Mouse (Mus musculus) urinary bladder, postnatal 10 days (tissue): ENCODE results near the gene Fam53b.

Source experiments
- DNase-seq: peaks from one replicate; pipeline ENCODE4 v3.0.0; 2022; ENCODE audit warnings: low spot score

The Fam53b gene

DNA sequence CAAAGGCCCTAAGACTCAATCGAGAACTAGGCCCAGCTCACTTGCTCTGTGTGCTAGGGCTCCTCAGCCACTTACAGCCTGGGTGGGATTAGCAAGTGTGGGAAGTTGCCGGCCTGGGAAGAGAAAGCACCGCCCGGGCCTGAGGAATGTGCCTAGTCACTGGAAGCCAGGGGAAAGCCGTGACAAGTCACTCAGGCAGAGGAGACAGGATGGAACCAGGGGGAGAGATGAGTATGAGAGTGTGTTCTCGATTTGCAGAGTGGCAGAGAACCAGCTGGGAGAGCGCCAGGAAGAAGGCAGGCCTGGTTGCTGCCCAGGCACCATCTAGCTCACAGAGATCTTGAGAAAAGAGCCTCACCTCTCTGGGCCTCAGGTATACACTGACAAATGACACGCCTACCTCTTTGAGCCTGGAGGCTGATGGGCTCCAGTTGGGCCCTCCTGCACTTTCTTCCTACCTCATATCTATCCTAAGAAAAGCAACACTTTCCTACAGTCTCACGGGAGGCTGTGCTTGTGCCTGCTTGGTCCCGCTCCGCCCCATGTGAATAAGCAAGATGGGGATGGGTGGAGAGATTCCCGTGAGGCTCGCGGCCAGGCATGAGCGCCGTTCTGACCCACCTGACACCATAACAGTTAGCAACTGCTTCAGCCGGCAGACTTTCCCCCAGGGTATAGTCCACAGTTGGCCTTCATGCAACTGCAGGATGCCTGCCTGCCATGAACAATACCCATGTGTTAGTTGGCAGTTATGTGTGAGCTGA, 77.4 kb downstream of the Fam53b start:
- no peak for DNase-seq

DNA sequence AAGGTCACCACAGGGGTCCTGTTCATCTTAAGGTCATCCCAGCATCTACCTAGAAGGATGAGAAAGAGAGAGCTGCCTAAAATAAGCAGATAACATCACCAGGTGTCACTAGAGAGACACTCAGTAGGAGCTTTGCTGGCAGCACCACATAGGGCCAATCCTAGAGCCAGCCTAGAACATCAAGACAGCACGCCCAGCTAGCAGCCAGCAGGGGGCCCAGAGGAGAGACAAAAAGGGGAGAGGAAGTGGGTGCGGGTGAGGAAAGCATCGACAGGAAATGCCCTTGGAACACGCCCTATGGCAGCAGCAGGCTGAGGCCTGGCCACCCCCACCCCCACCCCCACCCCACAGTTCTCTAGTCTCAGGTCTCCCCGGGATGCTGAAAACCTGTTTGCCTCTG, 78.5 kb downstream of the Fam53b start:
- DNase-seq: no peak

DNA sequence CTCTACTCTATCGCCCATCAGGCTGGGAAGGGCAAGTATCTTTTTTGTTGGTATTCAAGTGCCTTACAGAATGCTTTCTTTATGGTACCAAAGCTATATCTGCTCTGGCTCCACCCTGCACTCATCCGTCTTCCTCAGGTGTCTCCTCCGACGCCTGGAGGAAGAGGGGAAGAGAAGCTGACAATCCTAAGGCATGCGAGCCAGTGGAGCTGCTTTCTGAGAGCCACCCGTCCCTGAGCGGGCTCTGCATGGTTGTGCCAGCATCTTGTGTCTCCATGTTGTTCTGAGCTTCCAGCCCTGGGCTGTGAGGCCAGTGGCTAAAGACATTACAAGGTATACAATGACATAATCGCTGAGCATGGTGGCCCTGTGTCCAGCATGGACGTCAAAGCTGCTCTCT, 79.5 kb downstream of the Fam53b start:
- DNase-seq: no peak

DNA sequence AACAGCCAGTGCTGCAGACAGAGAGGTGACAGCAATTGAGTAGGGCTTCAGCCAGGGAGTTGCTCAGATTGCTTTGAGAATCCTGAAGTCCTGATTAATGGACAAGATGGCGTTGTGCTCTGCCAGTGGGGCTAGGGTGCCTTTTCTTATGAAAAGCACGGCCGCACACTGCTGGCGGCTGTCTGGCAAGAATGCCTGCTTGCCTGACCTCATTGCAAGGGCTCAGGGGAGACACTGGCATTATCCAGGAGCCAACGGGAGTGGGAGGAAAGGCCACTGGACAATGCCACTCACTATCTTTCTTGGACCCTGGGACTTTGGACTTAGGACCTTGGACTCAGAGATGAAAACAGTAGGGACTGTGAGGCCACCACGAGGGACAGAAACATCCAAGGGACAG, 80.2 kb downstream of the Fam53b start:
- no peak for DNase-seq

DNA sequence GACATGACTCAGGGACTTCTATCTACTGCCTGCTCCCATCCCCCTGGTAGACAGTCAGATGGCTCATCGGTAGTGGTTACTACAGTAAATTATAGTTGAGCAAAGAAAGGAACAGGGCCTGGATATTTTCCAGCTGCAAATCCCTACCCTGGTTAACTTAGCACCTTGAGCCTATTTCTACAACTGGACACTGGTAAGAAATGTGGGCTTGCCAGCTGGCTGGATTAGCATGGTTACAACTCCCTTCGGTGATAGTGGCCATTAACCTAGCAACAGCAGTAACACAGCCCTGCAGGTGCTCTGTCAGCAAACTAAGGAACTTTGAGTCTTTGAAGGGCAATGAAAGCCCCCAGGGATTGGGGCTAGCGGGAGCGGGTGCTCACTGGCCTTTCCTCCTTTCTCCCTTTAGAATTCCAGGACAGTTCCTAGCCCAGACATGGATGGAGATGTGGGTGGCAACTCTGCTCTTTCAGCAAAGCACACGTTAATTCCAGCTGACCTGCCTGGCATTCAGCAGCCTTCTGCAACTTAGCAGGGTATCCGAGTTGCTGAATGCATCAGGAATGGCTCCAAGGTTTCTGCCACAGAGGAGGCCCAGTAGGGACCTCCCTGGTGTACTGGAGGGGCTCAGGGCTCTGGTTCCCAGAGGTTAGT, 81.4 kb downstream of the Fam53b start:
- no peak for DNase-seq

DNA sequence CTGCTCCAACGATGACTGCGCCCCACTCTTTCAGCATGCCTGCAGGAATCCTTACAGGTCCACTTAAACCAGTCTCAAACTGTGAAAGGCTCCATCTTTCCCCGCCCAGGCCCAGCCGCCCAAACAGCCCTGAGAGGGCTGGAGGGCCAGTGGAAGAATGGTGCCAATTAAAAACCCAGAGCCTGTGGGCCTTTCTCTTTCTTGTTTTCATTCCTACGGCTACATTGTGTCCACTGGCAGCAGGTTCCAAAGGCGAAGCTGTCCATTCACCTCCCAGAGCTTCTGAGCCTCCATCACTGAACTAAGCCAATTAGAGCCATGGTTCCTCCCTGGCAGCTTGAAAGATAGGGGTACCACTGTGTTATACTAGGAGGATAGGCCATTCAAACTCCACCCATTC, 82.1 kb downstream of the Fam53b start:
- no peak for DNase-seq

DNA sequence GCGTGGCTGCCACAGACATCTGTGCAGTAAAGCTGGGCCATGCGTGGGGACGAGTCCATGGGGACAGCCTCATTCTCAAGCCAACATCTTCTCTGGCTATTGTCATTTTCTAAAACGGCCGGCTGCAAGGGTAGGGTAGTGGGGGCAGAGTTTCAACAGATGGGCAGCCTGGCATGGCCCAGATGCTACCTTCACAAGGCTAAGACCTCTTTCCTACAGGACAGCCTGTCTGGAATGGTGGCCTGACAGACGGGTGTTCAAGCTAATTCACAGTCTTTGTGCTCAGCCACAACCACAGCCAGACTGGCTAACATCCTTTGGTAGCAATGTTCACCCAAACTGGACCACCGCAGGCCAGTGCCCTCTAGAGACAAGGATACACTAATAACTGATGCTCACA, 83.2 kb downstream of the Fam53b start:
- DNase-seq: no peak

DNA sequence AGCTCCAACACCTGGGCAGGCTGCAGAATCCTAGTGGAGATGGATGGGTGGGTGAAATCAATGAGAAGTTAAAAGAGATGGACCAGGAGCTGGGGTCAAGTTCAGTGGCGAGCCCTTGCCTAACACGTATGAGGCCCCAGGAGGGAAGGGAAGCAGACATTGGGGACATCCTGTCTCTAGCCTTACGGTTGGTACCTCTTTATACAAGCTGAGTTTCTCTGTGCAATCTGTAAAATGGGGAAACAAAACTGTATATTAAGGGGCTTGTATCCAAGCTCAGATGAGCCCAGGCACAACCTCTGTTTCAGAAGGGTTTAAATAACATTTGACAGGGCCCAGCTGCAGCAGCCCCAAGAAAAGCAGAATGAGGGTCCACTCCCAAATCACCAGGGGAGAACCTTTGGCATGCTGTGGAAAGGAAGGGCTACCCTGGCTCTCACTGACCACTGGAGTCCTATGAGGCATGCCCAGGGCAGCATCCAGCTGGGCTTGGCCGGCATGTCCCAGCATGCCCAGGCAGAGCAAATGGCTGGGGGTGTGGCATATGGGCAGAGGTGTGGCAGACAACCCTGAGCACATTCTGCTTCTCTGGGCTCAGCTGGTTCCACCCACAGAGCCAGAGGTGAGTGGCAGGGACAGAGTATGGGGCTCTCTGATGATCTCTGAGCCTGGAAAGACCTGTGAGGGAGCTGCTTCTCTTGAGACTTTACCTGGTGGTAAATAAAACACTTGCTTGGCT, 84.4 kb downstream of the Fam53b start:
- no peak for DNase-seq

DNA sequence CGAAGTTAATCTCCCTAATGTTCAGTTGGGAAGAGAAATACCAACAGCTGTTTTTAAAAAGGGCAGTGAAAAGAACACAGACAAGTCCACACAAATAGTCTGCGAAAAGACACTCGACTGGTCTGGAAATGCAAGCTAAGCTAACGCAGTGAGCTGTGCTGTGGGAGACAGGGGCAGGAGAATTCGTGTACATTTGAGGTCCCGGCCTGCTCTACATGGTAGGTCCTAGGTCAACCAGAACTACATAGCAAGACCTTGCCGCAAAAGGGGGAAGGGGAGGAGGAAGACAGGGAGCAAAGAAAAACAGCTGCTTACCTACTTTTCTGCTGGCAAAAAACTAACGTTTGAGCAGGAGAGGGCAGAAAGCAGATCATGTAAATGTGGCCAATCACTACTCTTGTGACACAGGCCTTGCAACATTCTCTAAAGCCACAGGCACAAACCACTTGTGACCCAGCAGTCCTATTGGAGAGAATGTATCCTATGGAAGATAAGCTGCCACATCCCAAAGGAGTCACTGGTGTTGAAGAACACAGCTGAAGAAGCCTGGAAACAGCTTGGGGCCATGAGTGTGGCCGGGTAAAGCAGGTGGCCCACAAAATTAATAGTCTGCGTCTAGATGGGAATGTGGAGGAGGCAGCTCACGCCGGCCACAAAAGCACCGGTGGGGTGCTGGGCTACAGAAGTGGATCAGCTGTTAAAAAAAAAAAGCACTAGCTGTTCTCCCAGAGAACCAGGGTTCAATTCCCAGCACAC, 87.4 kb downstream of the Fam53b start:
- no peak for DNase-seq

DNA sequence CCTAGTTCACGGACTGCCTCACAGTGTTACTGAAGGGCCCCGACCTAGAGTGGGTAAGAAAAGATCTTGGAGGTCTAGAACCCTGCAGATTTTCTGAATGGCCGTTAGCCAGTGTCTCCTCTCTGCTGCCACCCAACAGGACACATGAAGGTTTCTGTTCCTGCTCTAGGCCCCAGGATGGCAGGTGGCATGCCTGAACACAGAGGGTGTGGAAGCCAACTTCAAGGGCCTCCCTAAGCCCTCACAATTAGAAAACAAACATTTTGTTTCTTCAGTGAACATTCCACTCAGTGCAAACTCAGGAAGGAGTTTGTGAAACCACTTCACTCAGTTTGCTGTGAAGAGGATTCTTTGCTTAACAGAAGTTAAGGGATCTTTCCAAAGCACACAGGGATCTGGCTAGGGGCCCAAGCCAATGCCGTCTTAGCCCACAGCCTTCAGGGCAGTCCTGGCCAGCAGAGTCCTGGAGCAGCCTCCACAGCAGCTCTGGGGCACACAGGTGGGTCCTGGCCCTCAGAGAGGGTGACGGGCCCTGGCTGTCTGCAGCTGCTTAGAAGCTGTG, 89.1 kb downstream of the Fam53b start:
- no peak for DNase-seq

DNA sequence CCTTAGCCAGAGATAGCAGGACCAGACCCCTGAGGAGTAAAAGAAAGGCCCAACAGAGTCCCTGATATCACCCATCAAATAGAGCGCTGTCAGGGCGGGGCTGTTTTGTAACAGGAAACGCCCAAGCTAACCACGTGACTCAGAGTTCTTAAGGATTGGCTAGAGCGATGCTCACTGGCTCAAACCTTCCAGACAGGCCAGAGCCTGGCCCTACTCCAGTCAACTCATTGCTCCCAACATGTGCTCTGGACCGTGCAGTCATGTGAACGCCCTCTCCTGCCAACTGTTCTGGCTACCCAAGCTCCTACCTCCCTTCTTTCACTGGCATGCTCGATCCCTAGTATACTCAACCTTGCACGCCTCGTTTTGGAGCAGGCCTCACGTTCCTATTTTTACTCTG, 89.8 kb downstream of the Fam53b start:
- DNase-seq: no peak

DNA sequence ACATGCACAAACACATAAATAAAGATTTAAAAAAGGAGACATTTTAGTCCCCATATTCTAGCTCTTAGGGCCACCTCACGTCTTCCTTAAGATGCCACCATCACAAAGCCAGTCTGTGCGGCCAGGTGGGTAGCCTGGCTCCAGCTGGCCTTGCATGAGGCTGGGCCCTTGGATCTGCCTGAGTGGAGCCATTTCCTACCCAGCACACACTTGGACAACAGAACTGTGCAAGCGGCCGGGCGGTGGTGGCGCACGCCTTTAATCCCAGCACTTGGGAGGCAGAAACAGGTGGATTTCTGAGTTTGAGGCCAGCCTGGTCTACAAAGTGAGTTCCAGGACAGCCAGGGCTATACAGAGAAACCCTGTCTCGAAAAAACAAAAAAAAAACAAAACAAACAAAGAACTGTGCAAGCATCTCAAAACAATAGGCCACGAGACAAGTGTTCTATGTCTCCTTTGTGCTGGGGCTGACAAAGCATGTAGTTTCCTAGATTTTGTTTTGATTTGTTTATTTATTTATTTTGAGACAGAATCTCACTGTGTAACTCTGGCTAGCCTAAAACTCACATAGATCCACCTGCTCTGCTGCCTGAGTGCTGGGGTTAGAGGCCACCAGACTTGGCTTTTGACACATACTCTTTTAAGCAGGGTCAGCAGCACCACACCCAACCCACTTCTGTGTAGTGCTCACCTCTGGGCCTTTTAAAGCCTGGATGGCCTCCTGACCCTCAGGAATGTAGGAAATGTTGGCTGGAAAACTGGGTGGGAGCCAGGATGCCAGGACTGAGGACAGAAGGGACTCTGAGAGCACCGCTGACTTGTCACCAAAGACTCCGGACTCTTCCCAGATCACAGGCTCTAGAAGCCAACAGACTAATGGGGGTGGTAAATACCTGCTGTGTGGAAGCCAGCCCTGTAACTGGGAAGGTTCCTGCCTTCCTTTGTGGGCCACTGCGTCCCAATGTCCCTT, 91.0 kb downstream of the Fam53b start:
- no peak for DNase-seq

DNA sequence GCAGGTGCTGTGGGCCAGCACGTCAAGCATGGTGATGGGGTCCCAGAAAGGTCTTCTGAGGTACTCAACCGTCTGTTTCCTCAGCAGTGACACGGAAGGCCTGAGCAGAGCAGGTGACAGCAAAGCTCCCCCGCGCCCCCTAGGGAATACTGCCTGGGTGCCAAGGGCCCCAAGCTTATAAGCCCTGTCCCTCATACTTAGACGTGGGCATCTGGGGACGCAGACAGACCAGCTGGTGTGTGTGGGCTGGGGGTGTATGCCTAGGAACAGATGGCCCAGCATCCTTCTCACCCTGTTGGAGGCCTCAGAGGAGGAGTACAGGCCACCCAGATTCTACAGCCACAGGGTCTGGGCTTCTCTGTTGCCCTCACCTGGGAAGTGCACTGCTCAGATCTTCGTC, 93.1 kb downstream of the Fam53b start:
- no peak for DNase-seq

DNA sequence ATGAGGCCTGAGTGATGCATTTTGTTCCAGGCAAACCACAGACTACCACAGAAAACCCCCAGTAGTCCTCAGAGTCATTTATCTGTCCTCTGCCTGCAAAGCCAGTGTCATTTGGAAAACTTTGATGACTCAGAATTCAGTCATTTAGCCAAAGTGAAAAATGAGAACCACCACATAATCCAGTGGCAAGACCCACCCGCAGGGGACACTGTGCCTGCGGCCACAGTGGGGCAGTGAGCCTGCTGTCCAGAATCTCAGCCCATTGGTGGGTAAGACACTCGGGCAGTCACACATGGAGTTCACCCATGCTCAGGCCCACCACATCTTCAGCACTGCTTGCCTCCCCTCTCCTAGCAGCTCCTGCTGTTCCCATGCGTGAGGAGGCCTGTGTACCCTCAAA, 94.1 kb downstream of the Fam53b start:
- DNase-seq: no peak

DNA sequence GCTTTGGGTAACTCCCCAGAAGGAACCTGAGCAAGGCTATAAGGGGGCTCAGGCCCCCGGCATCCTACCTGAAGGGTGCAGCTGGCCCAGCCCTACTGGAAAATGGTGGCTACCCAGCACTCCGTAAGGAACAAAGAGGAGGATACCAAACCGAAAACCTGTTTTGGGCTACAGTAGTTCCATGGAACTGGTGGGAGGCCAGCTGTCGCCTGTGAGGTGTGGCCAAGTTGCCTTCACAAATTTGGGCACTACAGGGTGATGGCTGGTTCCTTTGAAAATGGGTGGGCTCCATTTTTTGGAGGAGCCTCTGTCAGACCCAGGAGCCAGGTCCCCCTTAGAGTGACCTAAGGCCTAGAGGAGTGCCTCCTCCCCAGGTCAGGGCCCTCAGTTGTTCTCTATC, 98.4 kb downstream of the Fam53b start:
- no peak for DNase-seq

DNA sequence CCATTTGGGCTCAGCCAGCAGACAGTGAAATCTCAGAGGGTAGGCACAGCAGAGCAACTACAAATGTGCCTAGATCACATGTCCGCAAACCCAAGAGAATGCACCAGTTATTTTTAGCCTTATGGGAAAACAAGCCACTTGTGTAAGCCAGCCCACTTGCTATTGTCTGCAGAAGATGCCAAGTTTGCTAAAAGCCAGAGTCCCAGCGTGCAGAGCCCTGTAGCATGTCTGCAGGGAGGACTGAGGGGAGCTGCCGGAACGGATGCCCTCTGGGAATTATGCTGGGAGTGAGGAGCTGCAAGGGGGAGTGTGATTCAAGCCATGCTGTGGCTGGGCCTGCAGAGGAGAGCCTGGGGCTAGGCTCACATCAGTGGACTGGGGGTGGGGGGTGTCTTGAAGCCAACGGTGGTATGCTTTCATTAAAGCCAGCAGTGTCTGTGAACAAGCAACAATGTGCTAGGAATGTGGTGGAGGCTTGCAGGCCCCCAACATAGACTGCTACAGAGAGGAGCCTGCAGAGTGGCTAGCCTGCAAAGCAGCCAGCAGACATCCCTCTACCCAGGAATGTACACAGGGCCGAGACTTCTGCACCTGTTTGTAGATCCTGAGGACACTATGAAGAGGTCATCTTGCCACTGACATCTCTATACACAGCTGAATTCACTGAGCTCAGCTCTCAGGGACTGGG, 99.3 kb downstream of the Fam53b start:
- DNase-seq: no peak

DNA sequence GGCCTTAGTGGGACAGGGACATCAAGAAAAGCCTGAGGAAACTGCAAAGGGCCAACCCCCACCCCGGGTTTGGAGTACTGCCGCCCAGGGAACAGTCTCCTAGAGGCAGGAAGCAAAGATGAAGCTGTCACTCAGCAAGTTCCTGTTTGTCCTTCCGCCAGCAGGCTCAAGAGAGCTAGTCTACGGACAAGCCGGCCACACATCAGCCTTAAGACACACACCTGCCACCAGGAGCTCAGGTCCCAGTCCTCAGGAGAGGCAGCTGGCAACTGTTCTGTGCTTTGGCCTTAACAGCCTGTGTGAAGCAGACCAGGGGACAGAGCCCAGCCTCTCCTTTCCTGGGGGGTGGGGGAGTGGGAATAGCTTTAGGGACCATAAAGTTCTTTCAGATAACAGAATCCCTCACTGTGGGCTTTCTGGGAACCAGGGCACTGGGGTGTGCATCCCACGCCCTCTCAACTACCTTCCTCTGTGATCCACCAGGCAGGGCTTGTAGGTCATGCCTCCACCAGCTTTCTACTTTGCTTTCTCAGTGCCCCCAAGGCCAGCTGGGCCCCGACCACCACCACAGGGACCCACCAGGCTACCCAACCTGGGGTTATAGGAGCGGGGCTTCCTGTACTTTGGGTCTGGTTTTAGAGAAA, 100.1 kb downstream of the Fam53b start:
- no peak for DNase-seq

DNA sequence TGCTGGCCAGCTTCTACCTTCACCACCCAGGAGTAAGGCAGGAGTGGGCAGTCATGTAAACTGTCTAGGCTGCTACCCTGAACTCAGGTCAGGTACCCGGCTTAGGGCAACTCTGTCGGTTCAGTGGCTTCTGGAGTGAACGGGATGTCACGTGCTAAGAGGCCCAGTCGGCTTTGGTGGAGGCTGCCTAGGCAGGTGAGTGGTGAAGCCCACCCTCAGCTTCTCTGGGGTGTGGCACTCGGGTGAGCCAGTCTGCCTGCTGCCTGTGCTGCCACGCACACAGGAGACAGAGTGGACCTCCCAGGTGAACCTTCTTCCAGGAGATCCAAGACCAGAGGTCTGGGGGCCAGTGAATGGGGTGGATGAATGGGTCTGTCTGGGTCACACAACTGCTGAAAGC, 100.7 kb downstream of the Fam53b start:
- DNase-seq: no peak

DNA sequence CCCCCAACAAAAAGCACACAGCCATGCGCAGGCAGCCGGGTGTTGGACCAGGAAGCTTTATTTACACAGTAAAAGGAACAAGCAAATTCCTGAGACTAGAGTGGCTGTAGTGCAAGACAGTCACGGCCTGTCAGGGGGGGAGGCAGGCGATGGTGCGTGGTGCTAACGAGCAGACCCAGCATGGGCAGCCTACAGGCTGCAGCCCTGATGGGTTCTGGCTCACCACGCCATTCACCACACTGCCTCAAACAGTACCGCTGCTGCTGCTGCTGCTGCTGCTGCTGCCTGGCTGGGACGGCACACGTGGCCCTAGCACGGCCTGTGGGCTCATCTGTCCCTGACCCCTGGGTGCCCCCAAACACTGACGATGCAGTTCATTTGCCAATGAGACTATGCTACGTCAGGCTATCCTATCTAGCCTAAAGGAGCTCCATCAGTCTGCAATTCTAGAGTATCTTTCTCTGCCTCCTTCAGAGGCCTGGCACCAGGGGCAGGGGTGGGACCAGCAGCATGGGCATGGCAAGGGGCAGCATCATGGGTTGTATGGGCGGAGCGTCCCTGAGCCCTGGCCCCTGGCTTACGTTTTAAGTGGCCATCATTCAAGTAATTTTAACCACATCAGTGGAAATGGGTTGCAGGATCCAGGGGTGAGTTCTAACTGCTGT, 101.5 kb downstream of the Fam53b start:
- no peak for DNase-seq
